Mouse (Mus musculus): Measurements from ENCODE around the gene Kdf1.

GRCm38 (mm10) chr4:133471135-133471821, 47.5 kb upstream of the Kdf1 start:
- TF ChIP-seq CTCF (IDR thresholded peaks at IDR 0.05; ENCODE audit: low read depth, low read length) (no peak), POLR2A (IDR thresholded peaks at IDR 0.05; ENCODE audit: borderline replicate concordance, low read depth, low read length) (no peak)
